Mouse (Mus musculus): ENCODE results near the gene Entpd6. TPM values are rescaled to one million over a fixed set of nuclear protein-coding genes. Genes with fewer than 3 reads are reported as not detected.

Gene Entpd6
- polyA plus RNA-seq, 1 experiment from 2014 or later: 27.0 TPM

Other genes with a start within 250 kb of the Entpd6 start
- gene Cst7, start 178.6 kb upstream of the Entpd6 start, polyA plus RNA-seq (2014; fragmentation: Nextera tagmentation; extraction: Ambion mirVana): 0.26 and 0.53 TPM in 2 replicates
- gene Apmap, start 140.5 kb upstream of the Entpd6 start, polyA plus RNA-seq (2014; fragmentation: Nextera tagmentation; extraction: Ambion mirVana): 37.5 and 40.2 TPM in 2 replicates
- 28.7 and 29.1 TPM in 2 replicates for gene Acss1, start 80.5 kb upstream of the Entpd6 start, polyA plus RNA-seq (2014; fragmentation: Nextera tagmentation; extraction: Ambion mirVana)
- gene Vsx1, start 59.7 kb upstream of the Entpd6 start, polyA plus RNA-seq (2014; fragmentation: Nextera tagmentation; extraction: Ambion mirVana): not detected in 2 replicates
- gene Pygb, start 37.7 kb downstream of the Entpd6 start, polyA plus RNA-seq (2014; fragmentation: Nextera tagmentation; extraction: Ambion mirVana): 61.6 and 70.3 TPM in 2 replicates
- 59.5 and 63.0 TPM in 2 replicates for gene Abhd12, start 155.7 kb downstream of the Entpd6 start, polyA plus RNA-seq (2014; fragmentation: Nextera tagmentation; extraction: Ambion mirVana)
- gene Gins1, start 156.4 kb downstream of the Entpd6 start, polyA plus RNA-seq (2014; fragmentation: Nextera tagmentation; extraction: Ambion mirVana): 43.5 and 44.8 TPM in 2 replicates

Data from stomach, embryonic 14.5 days (tissue).